Mouse (Mus musculus) kidney, postnatal 10 days (tissue): Measurements from ENCODE around the gene Cavin2.

Experiments
- DNase-seq: peaks from one replicate; pipeline ENCODE4 v3.0.0; 2021; ENCODE audit warnings: mixed read lengths

The Cavin2 gene

GRCm38 (mm10) chr1:51288755-51289619, at the start of gene Cavin2:
Cavin2 (plus strand) TSS chr1:51289126.
- DNase-seq: peak; percentile 61

- peak; percentile 6 for DNase-seq
These were observed 47.5 kb upstream of the Cavin2 start for GRCm38 (mm10) chr1:51241311-51241986.

- no peak for DNase-seq
These were observed 45.6 kb upstream of the Cavin2 start for GRCm38 (mm10) chr1:51243294-51243693.

- DNase-seq: no peak
These were observed 45.1 kb upstream of the Cavin2 start for GRCm38 (mm10) chr1:51243869-51244268.

GRCm38 (mm10) chr1:51245381-51245780, 43.5 kb upstream of the Cavin2 start:
- DNase-seq: peak; percentile 28

GRCm38 (mm10) chr1:51250302-51250701, 38.6 kb upstream of the Cavin2 start:
- no peak for DNase-seq

GRCm38 (mm10) chr1:51265118-51265800, 23.7 kb upstream of the Cavin2 start:
- peak; percentile 39 for DNase-seq

- peak; percentile 12 for DNase-seq
These were observed 23.0 kb upstream of the Cavin2 start for GRCm38 (mm10) chr1:51265926-51266325.

GRCm38 (mm10) chr1:51267125-51267524, 21.8 kb upstream of the Cavin2 start:
- DNase-seq: no peak

GRCm38 (mm10) chr1:51268225-51268624, 20.7 kb upstream of the Cavin2 start:
- no peak for DNase-seq

GRCm38 (mm10) chr1:51270196-51270935, 18.6 kb upstream of the Cavin2 start:
- no peak for DNase-seq

GRCm38 (mm10) chr1:51271845-51272244, 17.1 kb upstream of the Cavin2 start:
- no peak for DNase-seq

GRCm38 (mm10) chr1:51272583-51273201, 16.2 kb upstream of the Cavin2 start:
- no peak for DNase-seq

GRCm38 (mm10) chr1:51277879-51278567, 10.9 kb upstream of the Cavin2 start:
- no peak for DNase-seq

GRCm38 (mm10) chr1:51288201-51288600, 725 bp upstream of the Cavin2 start:
- DNase-seq: no peak

GRCm38 (mm10) chr1:51289620-51290445, 907 bp downstream of the Cavin2 start:
- DNase-seq: peak; percentile 48

- peak; percentile 54 for DNase-seq
These were observed 1.7 kb downstream of the Cavin2 start for GRCm38 (mm10) chr1:51290634-51291033.

- DNase-seq: no peak
These were observed 3.4 kb downstream of the Cavin2 start for GRCm38 (mm10) chr1:51292348-51292747.

GRCm38 (mm10) chr1:51300295-51300930, 11.5 kb downstream of the Cavin2 start:
- DNase-seq: no peak

GRCm38 (mm10) chr1:51307056-51307455, 18.1 kb downstream of the Cavin2 start:
- no peak for DNase-seq
